Mouse (Mus musculus): ENCODE measurements around the gene Rin2.

DNA sequence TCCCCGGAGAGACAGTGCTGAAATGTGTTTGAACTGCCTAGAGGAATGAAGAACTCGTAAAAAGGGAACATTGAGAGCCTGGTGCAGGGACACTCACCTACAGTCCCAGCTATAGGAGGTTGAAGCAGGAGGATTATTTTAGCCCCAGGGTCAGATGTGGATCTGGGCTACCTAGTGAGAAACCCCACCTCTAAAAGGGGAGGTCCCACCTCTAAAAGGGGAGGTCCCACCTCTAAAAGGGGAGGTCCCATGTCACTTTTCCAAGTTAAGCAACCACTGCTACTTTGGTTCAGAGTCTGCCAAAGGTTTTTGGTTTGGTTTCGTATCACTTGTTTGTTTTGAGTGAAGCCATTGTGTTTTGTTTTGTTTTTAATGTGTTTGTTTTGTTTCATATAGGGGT is 190.3 kb downstream of the Rin2 start:
- TF ChIP-seq CTCF (IDR thresholded peaks at IDR 0.05; ENCODE audit: extremely low read depth, insufficient read length, insufficient replicate concordance, low read depth, low read length) (no peak), POLR2A (IDR thresholded peaks at IDR 0.05; ENCODE audit: low read depth, low read length) (no peak)

All from small intestine, adult 2 months (tissue).